Mouse (Mus musculus) CD4-positive naive resting alpha-beta T cell, adult 57 days (primary cell): Measurements from ENCODE around the gene Pdgfb. TPM values are rescaled to one million over a fixed set of nuclear protein-coding genes. Genes with fewer than 3 reads are reported as not detected.

Source experiments
- total RNA-seq: library from RNA; stranded (reverse); gene quantifications from one replicate; pipeline ENCODE4 v1.2.4, GENCODE M21; 2023

Pdgfb gene
- 1.7 TPM for total RNA-seq

GRCm38 (mm10) chr15:80014321-80015210 lies at the start of gene Pdgfb:
Gene Pdgfb, minus strand, starts transcription at chr15:80014977.

GRCm38 (mm10) chr15:79970940-79971339 lies 43.8 kb downstream of the Pdgfb start, which contains the start of gene Cbx7:
Gene Cbx7, minus strand, starts transcription at chr15:79971119.

Other genes starting within 250 kb of the Pdgfb start
- gene Dnal4, start 237.1 kb downstream of the Pdgfb start, total RNA-seq, result 6.8 TPM
- 0.33 TPM for gene Nptxr, start 210.2 kb downstream of the Pdgfb start, total RNA-seq
- gene Npcd, start 180.7 kb downstream of the Pdgfb start, total RNA-seq, result not detected
- gene Cbx6, start 180.3 kb downstream of the Pdgfb start, total RNA-seq, result 20.6 TPM
- 91.8 TPM for gene Apobec3, start 123.3 kb downstream of the Pdgfb start, total RNA-seq
- 128 TPM for gene Cbx7, start 43.9 kb downstream of the Pdgfb start, total RNA-seq
- 0.18 TPM for gene Syngr1, start 76.4 kb upstream of the Pdgfb start, total RNA-seq
- 1,364 TPM for gene Rpl3, start 76.9 kb upstream of the Pdgfb start, total RNA-seq
- 22.7 TPM for gene Tab1, start 118.2 kb upstream of the Pdgfb start, total RNA-seq
- 0.33 TPM for gene Mgat3, start 158.7 kb upstream of the Pdgfb start, total RNA-seq
- 51.3 TPM for gene Mief1, start 219.0 kb upstream of the Pdgfb start, total RNA-seq
- gene AC140267.1, start 220.9 kb upstream of the Pdgfb start, total RNA-seq, result not detected
- gene Atf4, start 240.2 kb upstream of the Pdgfb start, total RNA-seq, result 379 TPM
- 29.4 TPM for gene Rps19bp1, start 249.3 kb upstream of the Pdgfb start, total RNA-seq